Mouse (Mus musculus) kidney, postnatal 0 days (tissue): Measurements from ENCODE around the gene Tmem92. TPM values are rescaled to one million over a fixed set of nuclear protein-coding genes. Genes with fewer than 3 reads are reported as not detected.

Experiments
- ATAC-seq: fragments of 200-750 bp; cut with Nextera tagmentation; replicated peaks from 2 replicates; pipeline ENCODE4 v1.8.0; 2017; ENCODE audit warnings: low read depth, moderate number of reproducible peaks, moderate TSS enrichment, moderate library complexity; ENCODE audit not compliant: low FRiP score
- DNase-seq: peaks from one replicate; pipeline ENCODE4 v3.0.0-alpha.2; 2016; ENCODE audit warnings: low spot score
- H3K27ac ChIP-seq: fragments of 300-500 bp; sonication (generic); 2 replicates; pipeline ENCODE4 v1.5.1; 2014; ENCODE audit warnings: mild to moderate bottlenecking
- H3K27me3 ChIP-seq: fragments of 300-500 bp; sonication (generic); 2 replicates; pipeline ENCODE4 v1.6.1; 2014; ENCODE audit warnings: low read length, mixed read lengths; ENCODE audit not compliant: insufficient read depth
- H3K36me3 ChIP-seq: fragments of 300-500 bp; sonication (generic); 2 replicates; pipeline ENCODE4 v1.6.1; 2014; ENCODE audit warnings: low read length, mixed read lengths; ENCODE audit not compliant: insufficient read depth
- H3K4me1 ChIP-seq: fragments of 300-500 bp; sonication (generic); replicated peaks from 2 replicates; pipeline ENCODE4 v1.6.1; 2014; ENCODE audit warnings: antibody characterized with exemption, low read length, mixed read lengths; ENCODE audit not compliant: insufficient read depth
- H3K4me2 ChIP-seq: fragments of 300-500 bp; sonication (generic); 2 replicates; pipeline ENCODE4 v1.6.1; 2014; ENCODE audit warnings: mild to moderate bottlenecking, low read length, moderate library complexity, mixed read lengths
- H3K4me3 ChIP-seq: fragments of 300-500 bp; sonication (generic); replicated peaks from 2 replicates; pipeline ENCODE4 v1.5.1; 2014; ENCODE audit warnings: low read depth, low read length
- H3K9ac ChIP-seq: fragments of 300-500 bp; sonication (generic); 2 replicates; pipeline ENCODE4 v1.6.1; 2014; ENCODE audit warnings: low read depth, low read length
- H3K9me3 ChIP-seq: fragments of 300-500 bp; sonication (generic); replicated peaks from 2 replicates; pipeline ENCODE4 v1.6.1; 2016; ENCODE audit warnings: low read length, inconsistent platforms, mixed read lengths
- CTCF ChIP-seq: IDR thresholded peaks from 2 replicates; pipeline ENCODE4 v1.5.1; 2016; ENCODE audit warnings: antibody characterized with exemption, low read depth, mild to moderate bottlenecking, moderate library complexity
- WGBS: fragments of 180-500 bp; shearing (Covaris S2); extraction: QIAGEN DNeasy Blood & Tissue Kit; methylation state at CpG from one replicate; pipeline ENCODE4 v1.1.7; 2014; 5-methylcytosine and 5-hydroxymethylcytosine counted together
- polyA plus RNA-seq: library from polyadenylated mRNA; unstranded; fragments of >200 nt; fragmentation: Nextera tagmentation; extraction: Ambion mirVana; gene quantifications from 2 replicates; pipeline ENCODE4 v1.2.1, GENCODE M21; 2015

Gene Tmem92
- polyA plus RNA-seq, 1 experiment from 2014 or later = not detected

GRCm38 (mm10) chr11:94732773-94733172 lies 49.7 kb downstream of the Tmem92 start:
- Histone ChIP-seq H3K27me3 (no peaks in the 10 kb centered on the region), H3K4me1 (no peaks in the 10 kb centered on the region), H3K9me3 (no peaks in the 10 kb centered on the region), H3K9ac (no peak overlapping the region), H3K27ac (no peak overlapping the region), H3K4me2 (no peak overlapping the region), H3K4me3 (no peak overlapping the region), H3K36me3 (no peaks in the 10 kb centered on the region)
- 43% methylated on average over 8 of the region's 8 CpGs for WGBS
- TF ChIP-seq CTCF = peak; percentile 66
- no peak for DNase-seq
- 0 out of 2 replicates have a peak, but pooled peaks have one; percentile 46 for ATAC-seq

- no peak overlapping the region for H3K27ac ChIP-seq
- no peak overlapping the region for H3K4me2 ChIP-seq
- H3K4me3 ChIP-seq = no peak overlapping the region
- ATAC-seq (no peak), DNase-seq (no peak)
- no peak for TF ChIP-seq CTCF
- no peaks in the 10 kb centered on the region for H3K9me3 ChIP-seq
- WGBS = 89% methylated on average over 12 of the region's 12 CpGs
- no peaks in the 10 kb centered on the region for H3K27me3 ChIP-seq
- H3K9ac ChIP-seq = no peak overlapping the region
- H3K4me1 ChIP-seq = no peaks in the 10 kb centered on the region
- H3K36me3 ChIP-seq = no peaks in the 10 kb centered on the region
These were observed 51.3 kb downstream of the Tmem92 start for GRCm38 (mm10) chr11:94731229-94731628.

GRCm38 (mm10) chr11:94730261-94730660 lies 52.2 kb downstream of the Tmem92 start:
- Histone ChIP-seq H3K4me3 (no peak overlapping the region), H3K4me1 (no peaks in the 10 kb centered on the region), H3K36me3 (no peaks in the 10 kb centered on the region), H3K27me3 (no peaks in the 10 kb centered on the region), H3K27ac (no peak overlapping the region), H3K4me2 (no peak overlapping the region), H3K9me3 (no peaks in the 10 kb centered on the region), H3K9ac (no peak overlapping the region)
- DNase-seq (peak; percentile 82), ATAC-seq (no peak)
- 23% methylated on average over 5 of the region's 5 CpGs for WGBS
- peak; percentile 92 for TF ChIP-seq CTCF

GRCm38 (mm10) chr11:94729565-94729964 lies 52.9 kb downstream of the Tmem92 start:
- TF ChIP-seq CTCF = peak; percentile 41; the same call in 1 of the 2 replicates
- H3K4me1 ChIP-seq = no peaks in the 10 kb centered on the region
- H3K27me3 ChIP-seq = no peaks in the 10 kb centered on the region
- DNase-seq (no peak), ATAC-seq (no peak)
- WGBS = 30% methylated on average over 4 of the region's 4 CpGs
- no peak overlapping the region for H3K27ac ChIP-seq
- no peak overlapping the region for H3K9ac ChIP-seq
- no peak overlapping the region for H3K4me2 ChIP-seq
- no peaks in the 10 kb centered on the region for H3K36me3 ChIP-seq
- H3K4me3 ChIP-seq = no peak overlapping the region
- H3K9me3 ChIP-seq = no peaks in the 10 kb centered on the region

GRCm38 (mm10) chr11:94728545-94728944 lies 54.0 kb downstream of the Tmem92 start:
- no peak for ATAC-seq
- Histone ChIP-seq H3K4me2 (no peak overlapping the region), H3K4me1 (no peaks in the 10 kb centered on the region), H3K36me3 (no peaks in the 10 kb centered on the region), H3K9me3 (no peaks in the 10 kb centered on the region), H3K27ac (no peak overlapping the region), H3K9ac (no peak overlapping the region), H3K4me3 (no peak overlapping the region), H3K27me3 (no peaks in the 10 kb centered on the region)
- no peak for DNase-seq
- no peak for TF ChIP-seq CTCF
- 84% methylated on average over 3 of the region's 3 CpGs for WGBS

- no peaks in the 10 kb centered on the region for H3K36me3 ChIP-seq
- DNase-seq (no peak), ATAC-seq (no peak)
- no peaks in the 10 kb centered on the region for H3K4me1 ChIP-seq
- WGBS = 84% methylated on average over 3 of the region's 3 CpGs
- H3K27me3 ChIP-seq = no peaks in the 10 kb centered on the region
- TF ChIP-seq CTCF = no peak
- H3K9me3 ChIP-seq = no peaks in the 10 kb centered on the region
- no peak overlapping the region for H3K9ac ChIP-seq
- no peak overlapping the region for H3K27ac ChIP-seq
- no peak overlapping the region for H3K4me2 ChIP-seq
- no peak overlapping the region for H3K4me3 ChIP-seq
These were observed 55.2 kb downstream of the Tmem92 start for GRCm38 (mm10) chr11:94727306-94727705.

Other genes with a start within 250 kb of the Tmem92 start
- gene Rsad1, start 233.4 kb downstream of the Tmem92 start, polyA plus RNA-seq = 4.0 and 5.6 TPM in 2 replicates
- 0.41 and 0.50 TPM in 2 replicates for gene Chad, start 217.7 kb downstream of the Tmem92 start, polyA plus RNA-seq
- 6.6 and 7.0 TPM in 2 replicates for gene Acsf2, start 180.8 kb downstream of the Tmem92 start, polyA plus RNA-seq
- gene Lrrc59, start 152.9 kb downstream of the Tmem92 start, polyA plus RNA-seq = 119 and 135 TPM in 2 replicates
- gene Mrpl27, start 128.9 kb downstream of the Tmem92 start, polyA plus RNA-seq = 135 and 144 TPM in 2 replicates
- 7.9 and 8.1 TPM in 2 replicates for gene Eme1, start 128.7 kb downstream of the Tmem92 start, polyA plus RNA-seq
- gene Xylt2, start 105.2 kb downstream of the Tmem92 start, polyA plus RNA-seq = 18.4 and 21.4 TPM in 2 replicates
- gene Gm11541, start 78.2 kb downstream of the Tmem92 start, polyA plus RNA-seq = 1.3 and 1.4 TPM in 2 replicates
- gene Cdc34b, start 40.9 kb downstream of the Tmem92 start, polyA plus RNA-seq = 0.26 and 0.28 TPM in 2 replicates
- gene Col1a1, start 153.5 kb upstream of the Tmem92 start, polyA plus RNA-seq = 353 and 441 TPM in 2 replicates
- not detected in 2 replicates for gene Hils1, start 184.9 kb upstream of the Tmem92 start, polyA plus RNA-seq
- 0.28 and 0.52 TPM in 2 replicates for gene Sgca, start 193.6 kb upstream of the Tmem92 start, polyA plus RNA-seq
- 10.3 and 10.6 TPM in 2 replicates for gene Ppp1r9b, start 208.3 kb upstream of the Tmem92 start, polyA plus RNA-seq
- 13.1 and 14.5 TPM in 2 replicates for gene Samd14, start 227.2 kb upstream of the Tmem92 start, polyA plus RNA-seq